Mouse (Mus musculus): ENCODE measurements at regions not wholly inside any gene's neighbourhood (a gene's known extent, or its start where the extent isn't known, plus 50 kb on each side); places are given as distances from the start of the nearest gene placed in this dataset.

DNA sequence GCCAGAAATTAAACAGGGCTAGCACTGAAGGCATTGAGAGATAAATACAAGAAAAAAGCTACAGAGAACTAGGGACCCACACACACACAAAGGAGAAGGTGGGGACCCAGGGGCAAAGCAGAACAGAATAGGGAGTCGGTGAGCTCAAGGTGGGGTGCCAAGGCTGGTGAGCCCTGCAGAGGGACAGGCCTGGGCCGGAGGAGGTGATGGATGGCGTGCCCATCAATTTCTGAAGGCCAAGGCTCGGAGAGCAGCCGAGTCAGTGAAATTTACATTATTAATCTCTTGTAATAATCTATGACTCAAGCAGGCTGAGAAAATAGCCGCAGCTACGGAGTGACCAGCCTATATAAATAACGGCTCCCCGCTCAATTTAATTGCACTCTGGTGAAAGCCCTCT lies 218.5 kb upstream of the Mvb12b start:
- H3K27me3 ChIP-seq (replicated peaks), result peaks cover 57% of the 10 kb centered on the region
- DNase-seq (ENCODE audit: extremely low read depth), result no peak
- TF ChIP-seq CTCF (conservative IDR thresholded peaks at IDR 0.05 in 1 of 2, IDR thresholded peaks at IDR 0.05 in 1 of 2; ENCODE audit: low read depth in 2 of 2, low read length in 2 of 2), result no peak

GRCm38 (mm10) chr2:34105271-34106051 lies 217.7 kb upstream of the Mvb12b start:
- no peak for TF ChIP-seq CHD1 (IDR thresholded peaks at IDR 0.05; ENCODE audit: low read depth, low read length)
- TF ChIP-seq KAT2A (IDR thresholded peaks at IDR 0.05; ENCODE audit: insufficient replicate concordance, low read length), result no peak
- no peak for TF ChIP-seq NRF1 (IDR thresholded peaks at IDR 0.05; ENCODE audit: low read depth, low read length)
- no peak for TF ChIP-seq ETS1 (conservative IDR thresholded peaks at IDR 0.05; ENCODE audit: low read depth, low read length)
- TF ChIP-seq NELFE (IDR thresholded peaks at IDR 0.05; ENCODE audit: low read depth, low read length), result no peak
- no peak for TF ChIP-seq SIN3A (IDR thresholded peaks at IDR 0.05; ENCODE audit: low read length)
- no peak for TF ChIP-seq USF2 (conservative IDR thresholded peaks at IDR 0.05; ENCODE audit: low read depth, low read length)
- TF ChIP-seq GABPA (IDR thresholded peaks at IDR 0.05; ENCODE audit: insufficient replicate concordance, low read depth, low read length), result no peak
- in situ Hi-C loops (cut with MboI; ENCODE audit: low pct_ligation_motif_present, low pct_unique_long_range_greater_than_20kb, low sequenced_read_pairs) (no loop called here), dilution Hi-C loops (cut with MboI; ENCODE audit: extremely low pct_ligation_motif_present, extremely low pct_unique_long_range_greater_than_20kb, low sequenced_read_pairs) (no loop called here)
- Histone ChIP-seq H3K4me3 (replicated peaks in 1 of 3; ENCODE audit: low read depth in 2 of 3, low read length in 2 of 3, poor library complexity in 1 of 3) (no peak overlapping the region), H3K4me2 (ENCODE audit: insufficient read depth, low read depth, poor library complexity, severe bottlenecking) (no peak overlapping the region), H3K9ac (ENCODE audit: insufficient read depth, low read depth) (no peak overlapping the region), H3K4me1 (ENCODE audit: control insufficient read depth in 1 of 2, insufficient read depth in 2 of 2) (no peaks in the 10 kb centered on the region), H3K27ac (ENCODE audit: insufficient read depth, low read depth) (no peak overlapping the region), H3K36me3 (replicated peaks in 1 of 2; ENCODE audit: control insufficient read depth in 1 of 2, insufficient read depth in 1 of 2, low read length in 1 of 2) (no peaks in the 10 kb centered on the region), H3K79me2 (replicated peaks; ENCODE audit: control insufficient read depth, extremely low read depth, insufficient read depth, poor library complexity, severe bottlenecking) (no peaks in the 10 kb centered on the region), H3K27me3 (replicated peaks) (peaks cover 57% of the 10 kb centered on the region), H3K9me3 (replicated peaks; ENCODE audit: low read length) (peaks cover 2% of the 10 kb centered on the region)
- DNase-seq (ENCODE audit: extremely low read depth), result no peak

More for the DNA sequence above, 218.5 kb upstream of the Mvb12b start:
- in situ Hi-C loops (cut with MboI; ENCODE audit: low pct_ligation_motif_present, low pct_unique_long_range_greater_than_20kb, low sequenced_read_pairs), result no loop called here
- H3K9me3 ChIP-seq (replicated peaks; ENCODE audit: low read length), result peaks cover 2% of the 10 kb centered on the region
- H3K36me3 ChIP-seq (replicated peaks in 1 of 2; ENCODE audit: control insufficient read depth in 1 of 2, insufficient read depth in 1 of 2, low read length in 1 of 2), result no peaks in the 10 kb centered on the region
- no peaks in the 10 kb centered on the region for H3K79me2 ChIP-seq (replicated peaks; ENCODE audit: control insufficient read depth, extremely low read depth, insufficient read depth, poor library complexity, severe bottlenecking)
- H3K27ac ChIP-seq (ENCODE audit: insufficient read depth, low read depth), result no peak overlapping the region
- dilution Hi-C loops (cut with MboI; ENCODE audit: extremely low pct_ligation_motif_present, extremely low pct_unique_long_range_greater_than_20kb, low sequenced_read_pairs), result no loop called here
- H3K4me2 ChIP-seq (ENCODE audit: insufficient read depth, low read depth, poor library complexity, severe bottlenecking), result no peak overlapping the region
- H3K4me1 ChIP-seq (ENCODE audit: control insufficient read depth in 1 of 2, insufficient read depth in 2 of 2), result no peaks in the 10 kb centered on the region
- no peak overlapping the region for H3K4me3 ChIP-seq (replicated peaks in 1 of 3; ENCODE audit: low read depth in 2 of 3, low read length in 2 of 3, poor library complexity in 1 of 3)
- no peak overlapping the region for H3K9ac ChIP-seq (ENCODE audit: insufficient read depth, low read depth)

- no peak for DNase-seq (ENCODE audit: extremely low read depth)
- Histone ChIP-seq H3K27ac (ENCODE audit: insufficient read depth, low read depth) (no peak overlapping the region), H3K9ac (ENCODE audit: insufficient read depth, low read depth) (no peak overlapping the region), H3K27me3 (replicated peaks) (peaks cover 65% of the 10 kb centered on the region), H3K4me1 (ENCODE audit: control insufficient read depth in 1 of 2, insufficient read depth in 2 of 2) (no peaks in the 10 kb centered on the region), H3K36me3 (replicated peaks in 1 of 2; ENCODE audit: control insufficient read depth in 1 of 2, insufficient read depth in 1 of 2, low read length in 1 of 2) (no peaks in the 10 kb centered on the region), H3K4me3 (replicated peaks in 1 of 3; ENCODE audit: low read depth in 2 of 3, low read length in 2 of 3, poor library complexity in 1 of 3) (no peak overlapping the region), H3K4me2 (ENCODE audit: insufficient read depth, low read depth, poor library complexity, severe bottlenecking) (no peak overlapping the region), H3K9me3 (replicated peaks; ENCODE audit: low read length) (no peaks in the 10 kb centered on the region), H3K79me2 (replicated peaks; ENCODE audit: control insufficient read depth, extremely low read depth, insufficient read depth, poor library complexity, severe bottlenecking) (no peaks in the 10 kb centered on the region)
- in situ Hi-C loops (cut with MboI; ENCODE audit: low pct_ligation_motif_present, low pct_unique_long_range_greater_than_20kb, low sequenced_read_pairs), result no loop called here
- dilution Hi-C loops (cut with MboI; ENCODE audit: extremely low pct_ligation_motif_present, extremely low pct_unique_long_range_greater_than_20kb, low sequenced_read_pairs), result no loop called here
- TF ChIP-seq MYC (IDR thresholded peaks at IDR 0.05; ENCODE audit: low read depth, low read length), result no peak
These were observed 210.3 kb upstream of the Mvb12b start for GRCm38 (mm10) chr2:34098004-34098547.
